Mouse (Mus musculus): ENCODE measurements around the gene Galnt7. TPM values are rescaled to one million over a fixed set of nuclear protein-coding genes. Genes with fewer than 3 reads are reported as not detected.

The Galnt7 gene
- polyA plus RNA-seq, 1 experiment, result 2.0 TPM

DNA sequence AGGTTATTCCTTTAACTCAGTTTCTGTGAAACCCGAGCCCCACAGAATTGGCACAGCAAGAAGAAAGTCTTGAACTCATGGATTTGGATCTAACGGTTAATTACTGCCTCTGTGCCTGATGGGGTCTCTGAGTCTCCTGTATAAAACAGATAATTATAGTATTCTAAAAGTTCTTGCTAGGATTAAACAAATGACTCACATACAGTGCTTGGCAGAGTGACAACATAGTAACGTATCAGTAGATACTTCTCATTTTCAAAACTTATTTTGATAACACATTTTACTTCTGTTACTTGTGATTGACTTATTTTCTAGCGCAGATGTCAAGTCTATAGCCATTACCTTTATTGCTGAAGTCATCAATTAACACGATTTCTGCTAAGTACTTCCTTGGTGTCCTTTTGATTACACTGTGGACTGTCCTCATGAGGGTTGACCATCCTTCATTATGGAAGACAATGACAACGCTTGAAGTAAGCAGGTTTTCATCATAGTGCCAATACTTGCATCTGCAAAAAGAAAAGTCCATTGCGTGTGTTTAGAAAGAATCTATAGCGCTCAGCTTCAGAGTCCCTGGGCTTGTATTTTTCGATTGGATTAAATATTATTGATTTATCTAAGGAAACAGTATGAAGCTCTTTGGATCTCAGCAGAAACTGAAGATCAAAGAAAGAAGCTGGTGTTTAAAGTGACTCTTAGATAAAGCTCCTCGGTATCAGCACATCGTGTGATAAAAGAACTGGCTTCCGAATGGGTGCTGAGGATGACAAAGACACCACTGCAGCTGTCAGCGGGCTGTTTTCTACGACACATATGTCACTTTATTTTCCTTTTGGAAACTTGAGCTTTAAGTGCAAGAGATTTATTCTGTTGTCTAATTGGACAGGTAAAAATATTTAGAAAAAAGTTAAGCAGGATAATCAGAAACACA lies 100.5 kb downstream of the Galnt7 start:
- no peak overlapping the region for H3K27ac ChIP-seq (ENCODE audit: insufficient read depth, low read length)
- H3K36me3 ChIP-seq (ENCODE audit: control insufficient read depth, insufficient read depth, low read length), result peaks cover 1% of the 10 kb centered on the region; the same call in 1 of the 2 replicates
- no peaks in the 10 kb centered on the region for H3K27me3 ChIP-seq (ENCODE audit: control insufficient read depth, insufficient read depth, low read length)
- 91% methylated on average over 14 of the region's 14 CpGs for WGBS
- H3K4me1 ChIP-seq (ENCODE audit: control insufficient read depth, insufficient read depth, insufficient read length), result no peaks in the 10 kb centered on the region
- DNase-seq (ENCODE audit: low read depth in 1 of 2, low spot score in 2 of 2), result no peak
- H3K4me3 ChIP-seq (ENCODE audit: extremely low read depth, insufficient read depth, insufficient read length), result no peak overlapping the region
- TF ChIP-seq POLR2A (IDR thresholded peaks at IDR 0.05; ENCODE audit: low read depth, low read length) (no peak), CTCF (IDR thresholded peaks at IDR 0.05; ENCODE audit: extremely low read depth, insufficient read depth, insufficient read length, insufficient replicate concordance) (no peak)

DNA sequence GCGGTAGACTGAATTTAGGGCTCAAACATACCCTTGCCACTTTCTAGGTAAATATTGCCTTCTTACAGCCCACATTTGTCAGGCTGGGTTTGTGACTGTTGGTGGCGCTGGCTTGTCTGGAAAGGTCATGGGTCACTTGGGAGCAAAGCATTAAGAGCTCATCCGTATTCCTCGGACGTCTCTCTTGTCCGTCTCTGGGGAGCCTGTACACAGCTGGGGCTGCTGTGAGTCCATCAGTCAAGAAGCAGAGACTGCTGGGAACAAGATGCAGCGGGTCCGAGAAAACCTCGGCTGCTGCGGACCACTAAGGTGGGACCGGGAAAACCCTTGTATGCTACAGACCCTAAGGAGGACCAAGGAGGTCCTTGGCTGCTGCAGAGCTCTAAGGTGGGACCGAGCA lies 105.3 kb downstream of the Galnt7 start:
- H3K36me3 ChIP-seq (ENCODE audit: control insufficient read depth, insufficient read depth, low read length), result peaks cover 3% of the 10 kb centered on the region; the same call in 1 of the 2 replicates
- 92% methylated on average over 12 of the region's 12 CpGs for WGBS
- H3K4me1 ChIP-seq (ENCODE audit: control insufficient read depth, insufficient read depth, insufficient read length), result no peaks in the 10 kb centered on the region
- no peak for DNase-seq (ENCODE audit: low read depth in 1 of 2, low spot score in 2 of 2)
- H3K27ac ChIP-seq (ENCODE audit: insufficient read depth, low read length), result no peak overlapping the region
- no peaks in the 10 kb centered on the region for H3K27me3 ChIP-seq (ENCODE audit: control insufficient read depth, insufficient read depth, low read length)
- no peak overlapping the region for H3K4me3 ChIP-seq (ENCODE audit: extremely low read depth, insufficient read depth, insufficient read length)
- TF ChIP-seq CTCF (IDR thresholded peaks at IDR 0.05; ENCODE audit: extremely low read depth, insufficient read depth, insufficient read length, insufficient replicate concordance) (no peak), POLR2A (IDR thresholded peaks at IDR 0.05; ENCODE audit: low read depth, low read length) (no peak)

DNA sequence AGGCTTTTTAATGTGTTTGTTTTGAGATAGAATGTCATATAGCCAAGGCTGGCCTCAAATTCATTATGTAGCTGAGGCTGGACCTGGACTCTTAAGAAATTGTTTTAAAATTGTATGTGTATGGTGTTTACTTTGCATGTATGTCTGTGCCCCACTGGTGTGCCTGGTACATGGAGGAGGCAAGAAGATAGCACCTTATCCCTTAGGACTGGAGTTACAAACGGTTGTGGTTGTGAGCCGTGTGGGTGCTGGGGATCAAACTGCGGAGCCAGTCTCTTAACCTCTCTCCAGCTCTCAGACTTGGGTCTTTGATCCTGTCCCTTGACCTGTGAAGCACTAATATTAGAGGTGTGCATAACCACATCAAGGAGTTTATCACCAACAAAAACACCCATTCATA lies 106.0 kb downstream of the Galnt7 start:
- H3K36me3 ChIP-seq (ENCODE audit: control insufficient read depth, insufficient read depth, low read length), result peaks cover 3% of the 10 kb centered on the region; the same call in 1 of the 2 replicates
- no peak for DNase-seq (ENCODE audit: low read depth in 1 of 2, low spot score in 2 of 2)
- TF ChIP-seq CTCF (IDR thresholded peaks at IDR 0.05; ENCODE audit: extremely low read depth, insufficient read depth, insufficient read length, insufficient replicate concordance), result no peak
- TF ChIP-seq POLR2A (IDR thresholded peaks at IDR 0.05; ENCODE audit: low read depth, low read length), result no peak
- H3K4me1 ChIP-seq (ENCODE audit: control insufficient read depth, insufficient read depth, insufficient read length), result no peaks in the 10 kb centered on the region
- no peak overlapping the region for H3K4me3 ChIP-seq (ENCODE audit: extremely low read depth, insufficient read depth, insufficient read length)
- WGBS, result 88% methylated on average over 3 of the region's 3 CpGs
- H3K27me3 ChIP-seq (ENCODE audit: control insufficient read depth, insufficient read depth, low read length), result no peaks in the 10 kb centered on the region
- H3K27ac ChIP-seq (ENCODE audit: insufficient read depth, low read length), result no peak overlapping the region

DNA sequence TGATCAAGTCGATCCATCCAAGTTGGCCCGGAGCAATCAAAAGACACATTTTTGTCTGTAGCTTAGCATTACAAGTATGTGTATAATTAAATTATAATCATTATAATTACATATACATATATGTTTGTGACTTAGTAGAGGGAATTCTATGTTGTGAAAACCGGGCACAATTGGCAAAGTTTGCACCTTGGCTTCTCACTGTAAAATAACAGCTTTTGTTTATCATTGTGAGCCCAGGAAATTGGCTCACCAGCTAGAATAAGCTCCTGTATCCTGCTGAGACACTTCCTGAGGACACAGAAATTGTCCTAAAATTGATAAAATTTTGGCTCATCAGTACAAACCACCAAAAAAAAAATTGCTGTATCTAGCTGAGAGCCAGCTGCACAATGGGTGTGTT lies 106.4 kb downstream of the Galnt7 start:
- no peak for DNase-seq (ENCODE audit: low read depth in 1 of 2, low spot score in 2 of 2)
- TF ChIP-seq CTCF (IDR thresholded peaks at IDR 0.05; ENCODE audit: extremely low read depth, insufficient read depth, insufficient read length, insufficient replicate concordance) (no peak), POLR2A (IDR thresholded peaks at IDR 0.05; ENCODE audit: low read depth, low read length) (no peak)
- 89% methylated on average over 3 of the region's 3 CpGs for WGBS

DNA sequence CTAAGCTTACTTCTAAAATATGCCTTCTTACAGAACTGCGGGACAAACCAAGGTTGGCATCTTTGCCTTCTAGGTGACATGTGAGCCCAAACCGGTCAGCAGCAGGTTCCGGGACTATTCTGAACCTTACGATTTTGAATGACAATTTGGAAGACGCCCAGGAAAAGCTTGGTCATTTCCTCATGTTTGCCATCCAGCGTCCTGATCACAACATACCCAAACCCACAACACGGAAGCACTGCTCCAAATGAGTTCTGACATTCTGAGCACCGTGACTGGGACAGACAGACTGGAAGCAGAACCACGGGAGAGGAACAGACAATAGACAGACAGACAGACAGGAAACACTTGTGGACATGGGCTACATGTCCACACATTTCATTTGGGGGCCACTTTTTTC lies 111.4 kb downstream of the Galnt7 start:
- H3K27me3 ChIP-seq (ENCODE audit: control insufficient read depth, insufficient read depth, low read length), result no peaks in the 10 kb centered on the region
- no peaks in the 10 kb centered on the region for H3K4me1 ChIP-seq (ENCODE audit: control insufficient read depth, insufficient read depth, insufficient read length)
- no peak for DNase-seq (ENCODE audit: low read depth in 1 of 2, low spot score in 2 of 2)
- H3K36me3 ChIP-seq (ENCODE audit: control insufficient read depth, insufficient read depth, low read length), result no peaks in the 10 kb centered on the region; the same call in 1 of the 2 replicates
- H3K4me3 ChIP-seq (ENCODE audit: extremely low read depth, insufficient read depth, insufficient read length), result no peak overlapping the region
- no peak for TF ChIP-seq POLR2A (IDR thresholded peaks at IDR 0.05; ENCODE audit: low read depth, low read length)
- no peak for TF ChIP-seq CTCF (IDR thresholded peaks at IDR 0.05; ENCODE audit: extremely low read depth, insufficient read depth, insufficient read length, insufficient replicate concordance)
- 72% methylated on average over 9 of the region's 9 CpGs for WGBS
- no peak overlapping the region for H3K27ac ChIP-seq (ENCODE audit: insufficient read depth, low read length)

More for the DNA sequence above, 106.4 kb downstream of the Galnt7 start:
- Histone ChIP-seq H3K36me3 (ENCODE audit: control insufficient read depth, insufficient read depth, low read length) (peaks cover 3% of the 10 kb centered on the region; the same call in 1 of the 2 replicates), H3K4me3 (ENCODE audit: extremely low read depth, insufficient read depth, insufficient read length) (no peak overlapping the region), H3K4me1 (ENCODE audit: control insufficient read depth, insufficient read depth, insufficient read length) (no peaks in the 10 kb centered on the region), H3K27ac (ENCODE audit: insufficient read depth, low read length) (no peak overlapping the region), H3K27me3 (ENCODE audit: control insufficient read depth, insufficient read depth, low read length) (no peaks in the 10 kb centered on the region)

DNA sequence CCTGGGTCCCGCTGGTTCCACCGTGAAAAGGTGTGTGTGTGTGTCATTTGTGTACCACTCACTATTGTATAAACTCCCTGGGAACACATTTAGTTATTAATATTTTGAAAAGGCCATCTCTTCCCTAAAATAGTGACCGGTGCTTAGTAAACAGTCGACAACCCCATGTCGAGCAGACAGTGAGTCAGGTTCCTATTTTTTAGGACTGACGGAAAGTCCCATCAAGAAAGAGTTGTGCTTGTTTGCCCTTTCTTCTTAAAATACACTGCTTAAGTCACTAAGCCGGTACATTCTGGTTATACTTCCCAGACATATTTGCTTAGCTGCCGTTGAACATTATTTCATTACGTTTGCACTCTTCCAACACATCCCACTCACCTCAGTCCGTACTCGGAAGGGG lies 111.9 kb downstream of the Galnt7 start:
- Histone ChIP-seq H3K27me3 (ENCODE audit: control insufficient read depth, insufficient read depth, low read length) (no peaks in the 10 kb centered on the region), H3K36me3 (ENCODE audit: control insufficient read depth, insufficient read depth, low read length) (peaks cover under 1% of the 10 kb centered on the region; the same call in 1 of the 2 replicates), H3K27ac (ENCODE audit: insufficient read depth, low read length) (no peak overlapping the region), H3K4me1 (ENCODE audit: control insufficient read depth, insufficient read depth, insufficient read length) (no peaks in the 10 kb centered on the region), H3K4me3 (ENCODE audit: extremely low read depth, insufficient read depth, insufficient read length) (no peak overlapping the region)
- no peak for DNase-seq (ENCODE audit: low read depth in 1 of 2, low spot score in 2 of 2)
- no peak for TF ChIP-seq CTCF (IDR thresholded peaks at IDR 0.05; ENCODE audit: extremely low read depth, insufficient read depth, insufficient read length, insufficient replicate concordance)
- TF ChIP-seq POLR2A (IDR thresholded peaks at IDR 0.05; ENCODE audit: low read depth, low read length), result no peak
- 84% methylated on average over 11 of the region's 11 CpGs for WGBS

Measured in spleen, adult 2 months (tissue).